Mouse (Mus musculus): Measurements from ENCODE around the gene Timp4. TPM values are rescaled to one million over a fixed set of nuclear protein-coding genes. Genes with fewer than 3 reads are reported as not detected.

The Timp4 gene
- total and polyA plus RNA-seq, 3 experiments, result not detected

GRCm38 (mm10) chr6:115238031-115239027 is 13.7 kb downstream of the Timp4 start:
- no peaks in the 10 kb centered on the region for H3K36me3 ChIP-seq (ENCODE audit: control insufficient read depth in 1 of 2, insufficient read depth in 2 of 2, low read length in 2 of 2)
- H3K4me1 ChIP-seq (ENCODE audit: control insufficient read depth in 1 of 2, insufficient read depth in 2 of 2, low read length in 2 of 2), result no peaks in the 10 kb centered on the region
- peaks cover 2% of the 10 kb centered on the region in 2 experiments for H3K27me3 ChIP-seq (ENCODE audit: control insufficient read depth in 1 of 2, insufficient read depth in 2 of 2, low read length in 2 of 2)
- no peak overlapping the region for H3K27ac ChIP-seq (ENCODE audit: control insufficient read depth, low read depth, low read length)
- H3K9ac ChIP-seq (ENCODE audit: control insufficient read depth, low read depth, low read length, poor library complexity, severe bottlenecking), result no peak overlapping the region
- no peak for DNase-seq (ENCODE audit: low read depth, low spot score)
- H3K79me2 ChIP-seq (ENCODE audit: control insufficient read depth, insufficient read depth, low read length, poor library complexity), result no peaks in the 10 kb centered on the region
- H3K4me3 ChIP-seq (ENCODE audit: control insufficient read depth in 1 of 2, insufficient read depth in 1 of 2, low read depth in 2 of 2, low read length in 2 of 2), result no peak overlapping the region
- H3K9me3 ChIP-seq (replicated peaks; ENCODE audit: insufficient read depth, low read length), result no peaks in the 10 kb centered on the region
- TF ChIP-seq MAZ (IDR thresholded peaks at IDR 0.05; ENCODE audit: low read depth, low read length) (no peak), RAD21 (IDR thresholded peaks at IDR 0.05; ENCODE audit: low read depth, low read length) (no peak), NRF1 (IDR thresholded peaks at IDR 0.05; ENCODE audit: insufficient read depth, low read depth, low read length, poor library complexity, severe bottlenecking) (no peak), KAT2A (conservative IDR thresholded peaks at IDR 0.05; ENCODE audit: low read depth, low read length) (no peak), SIN3A (IDR thresholded peaks at IDR 0.05; ENCODE audit: low read length) (no peak), GATA1 (IDR thresholded peaks at IDR 0.05; ENCODE audit: low read depth, low read length) (no peak), MYB (IDR thresholded peaks at IDR 0.05; ENCODE audit: low read depth, low read length) (no peak), ZKSCAN1 (IDR thresholded peaks at IDR 0.05; ENCODE audit: low read depth, low read length) (no peak), ZMIZ1 (IDR thresholded peaks at IDR 0.05; ENCODE audit: low read depth, low read length) (no peak), BHLHE40 (IDR thresholded peaks at IDR 0.05; ENCODE audit: borderline replicate concordance, low read depth, low read length) (no peak), CHD1 (IDR thresholded peaks at IDR 0.05; ENCODE audit: low read depth, low read length) (no peak), SMC3 (IDR thresholded peaks at IDR 0.05; ENCODE audit: low read depth, low read length) (no peak), MAFK (IDR thresholded peaks at IDR 0.05; ENCODE audit: borderline replicate concordance, low read depth, low read length) (no peak)

DNA sequence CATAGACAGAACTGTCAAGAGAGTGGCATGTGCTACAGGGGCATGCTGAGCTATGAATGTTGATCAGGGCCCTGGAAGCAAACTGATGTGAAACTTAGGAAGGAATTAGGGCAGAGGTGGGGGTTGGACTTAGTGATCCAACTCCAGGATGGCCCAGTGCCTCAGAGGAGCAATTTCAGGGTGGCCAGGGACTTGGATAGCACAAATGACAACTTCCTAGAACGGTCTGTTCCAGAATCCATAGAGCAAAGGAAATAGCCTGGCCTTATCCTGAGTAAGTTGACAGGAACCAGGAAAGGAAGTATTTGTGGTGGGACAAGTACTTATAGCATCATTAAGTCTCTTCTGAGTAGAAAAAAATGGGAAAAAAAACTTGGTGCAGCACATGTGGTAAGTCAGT is 19.4 kb downstream of the Timp4 start:
- Histone ChIP-seq H3K79me2 (ENCODE audit: control insufficient read depth, insufficient read depth, low read length, poor library complexity) (no peaks in the 10 kb centered on the region), H3K4me3 (ENCODE audit: control insufficient read depth in 1 of 2, insufficient read depth in 1 of 2, low read depth in 2 of 2, low read length in 2 of 2) (no peak overlapping the region)
- TF ChIP-seq MEF2A (IDR thresholded peaks at IDR 0.05; ENCODE audit: extremely low read depth, insufficient replicate concordance, low read depth, low read length, poor library complexity, severe bottlenecking) (no peak), ZC3H11A (IDR thresholded peaks at IDR 0.05; ENCODE audit: low read depth, low read length) (no peak), E2F4 (IDR thresholded peaks at IDR 0.05; ENCODE audit: borderline replicate concordance, low read depth, low read length) (no peak), CHD1 (IDR thresholded peaks at IDR 0.05; ENCODE audit: low read depth, low read length) (no peak), KAT2A (conservative IDR thresholded peaks at IDR 0.05; ENCODE audit: low read depth, low read length) (no peak), ETS1 (IDR thresholded peaks at IDR 0.05; ENCODE audit: low read depth, low read length) (no peak), POLR2AphosphoS5 (IDR thresholded peaks at IDR 0.05; ENCODE audit: borderline replicate concordance, low read depth, low read length) (no peak), MAZ (IDR thresholded peaks at IDR 0.05; ENCODE audit: low read depth, low read length) (no peak), POLR2AphosphoS2 (IDR thresholded peaks at IDR 0.05; ENCODE audit: low read length) (no peak), ZKSCAN1 (IDR thresholded peaks at IDR 0.05; ENCODE audit: low read depth, low read length) (no peak), CTCF (IDR thresholded peaks at IDR 0.05 in 2 of 3, conservative IDR thresholded peaks at IDR 0.05 in 1 of 3; ENCODE audit: control insufficient read depth in 1 of 3, insufficient read depth in 1 of 3, low read depth in 2 of 3, low read length in 3 of 3, poor library complexity in 1 of 3, severe bottlenecking in 1 of 3) (no peak), CHD2 (IDR thresholded peaks at IDR 0.05; ENCODE audit: low read length) (no peak), MYC (IDR thresholded peaks at IDR 0.05; ENCODE audit: low read depth, low read length) (no peak), SMC3 (IDR thresholded peaks at IDR 0.05; ENCODE audit: low read depth, low read length) (no peak)

More for the DNA sequence above, 19.4 kb downstream of the Timp4 start:
- Histone ChIP-seq H3K9me3 (replicated peaks; ENCODE audit: insufficient read depth, low read length) (no peaks in the 10 kb centered on the region), H3K27me3 (ENCODE audit: control insufficient read depth in 1 of 2, insufficient read depth in 2 of 2, low read length in 2 of 2) (no peaks in the 10 kb centered on the region), H3K9ac (ENCODE audit: control insufficient read depth, low read depth, low read length, poor library complexity, severe bottlenecking) (no peak overlapping the region), H3K27ac (ENCODE audit: control insufficient read depth, low read depth, low read length) (no peak overlapping the region), H3K4me1 (ENCODE audit: control insufficient read depth in 1 of 2, insufficient read depth in 2 of 2, low read length in 2 of 2) (no peaks in the 10 kb centered on the region), H3K36me3 (ENCODE audit: control insufficient read depth in 1 of 2, insufficient read depth in 2 of 2, low read length in 2 of 2) (no peaks in the 10 kb centered on the region)
- no peak for DNase-seq (ENCODE audit: low read depth, low spot score)

Data from MEL (cell line).